8 mouse cellular contexts compared by ENCODE assay signal in genomic region chr7:44817441-44817840, GRCm38 (mm10). TPM values are rescaled to one million over a fixed set of nuclear protein-coding genes. Genes with fewer than 3 reads are reported as not detected.
DNase-seq lines count a peak whose midpoint lies in the region; ATAC-seq and TF ChIP-seq lines count a peak whose summit lies in the region.

No protein-coding gene starts in this region.

- no peak for TF ChIP-seq CTCF in lung, embryonic 14.5 days (IDR thresholded peaks at IDR 0.05; ENCODE audit: low read depth)

- no peaks in the 10 kb centered on the region for H3K27me3 ChIP-seq in lung, embryonic 14.5 days (ENCODE audit: insufficient read depth, low read length)
- no peaks in the 10 kb centered on the region for H3K27me3 ChIP-seq in forebrain, embryonic 10.5 days (ENCODE audit: poor library complexity, severe bottlenecking)
- H3K27me3 ChIP-seq in intestine, embryonic 16.5 days (replicated peaks; ENCODE audit: control insufficient read depth, insufficient read depth, low read length): no peaks in the 10 kb centered on the region
- H3K27me3 ChIP-seq in neural tube, embryonic 13.5 days: no peaks in the 10 kb centered on the region

- H3K27ac ChIP-seq in lung, embryonic 14.5 days (ENCODE audit: low read depth): peak overlapping the region; percentile 99; the same call in 1 of the 2 replicates
- H3K27ac ChIP-seq in forebrain, embryonic 10.5 days: peak overlapping the region; percentile 99
- H3K27ac ChIP-seq in intestine, embryonic 16.5 days (ENCODE audit: low read length): peak overlapping the region; percentile 98
- 0 out of 2 replicates have a peak overlapping the region, but pooled peaks have one; percentile 94 for H3K27ac ChIP-seq in neural tube, embryonic 13.5 days (replicated peaks)

- no peak for DNase-seq in lung, embryonic 14.5 days
- DNase-seq in lung, postnatal 10 days: no peak
- no peak for DNase-seq in forebrain, embryonic 10.5 days (ENCODE audit: extremely low spot score, low spot score)
- no peak for DNase-seq in urinary bladder, adult 18-20 months (ENCODE audit: low spot score in 2 of 2)
- DNase-seq in kidney, postnatal 25 days: no peak

- H3K9ac ChIP-seq in lung, embryonic 14.5 days: peak overlapping the region; percentile 98
- peak overlapping the region; percentile 95 for H3K9ac ChIP-seq in intestine, embryonic 16.5 days (ENCODE audit: low read depth, low read length)
- H3K9ac ChIP-seq in neural tube, embryonic 13.5 days: peak overlapping the region; percentile 93

- WGBS in lung, embryonic 14.5 days: 14% methylated on average over 3 of the region's 3 CpGs
- WGBS in forebrain, embryonic 10.5 days: 40% methylated on average over 3 of the region's 3 CpGs
- WGBS in intestine, embryonic 16.5 days: 17% methylated on average over 3 of the region's 3 CpGs
- 37% methylated on average over 3 of the region's 3 CpGs for WGBS in neural tube, embryonic 13.5 days

- H3K4me2 ChIP-seq in lung, embryonic 14.5 days: peak overlapping the region; percentile 89
- H3K4me2 ChIP-seq in intestine, embryonic 16.5 days (ENCODE audit: low read depth, low read length): peak overlapping the region; percentile 79
- peak overlapping the region; percentile 69 for H3K4me2 ChIP-seq in neural tube, embryonic 13.5 days

- peaks cover 14% of the 10 kb centered on the region for H3K4me1 ChIP-seq in lung, embryonic 14.5 days (ENCODE audit: insufficient read depth)
- H3K4me1 ChIP-seq in forebrain, embryonic 10.5 days: peaks cover 64% of the 10 kb centered on the region
- peaks cover 40% of the 10 kb centered on the region for H3K4me1 ChIP-seq in intestine, embryonic 16.5 days (ENCODE audit: control insufficient read depth, insufficient read depth, low read length)
- H3K4me1 ChIP-seq in neural tube, embryonic 13.5 days (replicated peaks): peaks cover 56% of the 10 kb centered on the region

- no peak for ATAC-seq in lung, embryonic 14.5 days (ENCODE audit: insufficient read depth)
- no peak for ATAC-seq in intestine, embryonic 16.5 days
- no peak for ATAC-seq in neural tube, embryonic 13.5 days (ENCODE audit: low read depth)
- no peak for ATAC-seq in granulocyte monocyte progenitor cell, adult 5-6 weeks (replicated peaks; ENCODE audit: poor library complexity, severe bottlenecking)

- peaks cover 32% of the 10 kb centered on the region for H3K36me3 ChIP-seq in lung, embryonic 14.5 days (ENCODE audit: insufficient read depth)
- peaks cover 66% of the 10 kb centered on the region for H3K36me3 ChIP-seq in forebrain, embryonic 10.5 days (replicated peaks)
- peaks cover 7% of the 10 kb centered on the region; the same call in 1 of the 2 replicates for H3K36me3 ChIP-seq in intestine, embryonic 16.5 days (ENCODE audit: control insufficient read depth, insufficient read depth, low read length)
- H3K36me3 ChIP-seq in neural tube, embryonic 13.5 days: no peaks in the 10 kb centered on the region

- peak overlapping the region; percentile 88 for H3K4me3 ChIP-seq in lung, embryonic 14.5 days (ENCODE audit: low read depth, low read length)
- H3K4me3 ChIP-seq in forebrain, embryonic 10.5 days: peak overlapping the region; percentile 90
- H3K4me3 ChIP-seq in intestine, embryonic 16.5 days (ENCODE audit: low read length): peak overlapping the region; percentile 82
- H3K4me3 ChIP-seq in neural tube, embryonic 13.5 days: peak overlapping the region; percentile 84

- no peaks in the 10 kb centered on the region for H3K9me3 ChIP-seq in lung, embryonic 14.5 days (ENCODE audit: low read depth, low read length)
- H3K9me3 ChIP-seq in forebrain, embryonic 10.5 days: no peaks in the 10 kb centered on the region
- no peaks in the 10 kb centered on the region for H3K9me3 ChIP-seq in intestine, embryonic 16.5 days (ENCODE audit: control insufficient read depth, low read length)
- no peaks in the 10 kb centered on the region for H3K9me3 ChIP-seq in neural tube, embryonic 13.5 days

RNA-seq across cellular contexts. Expression of gene Atf5, which starts 1.0 kb away (rescaled TPM):
- 3.1 TPM in 2 replicates for polyA plus RNA-seq in lung, embryonic 14.5 days (2014; fragmentation: Nextera tagmentation; extraction: Ambion mirVana)
- 3.3 and 3.6 TPM in 2 replicates for polyA plus RNA-seq in forebrain, embryonic 10.5 days (2016; fragmentation: Nextera tagmentation; extraction: Ambion mirVana)
- 4.9 and 5.5 TPM in 2 replicates for polyA plus RNA-seq in intestine, embryonic 16.5 days (2015; fragmentation: Nextera tagmentation; extraction: Ambion mirVana)
- polyA plus RNA-seq in neural tube, embryonic 13.5 days (2015; fragmentation: Nextera tagmentation; extraction: Ambion mirVana): 4.1 and 4.8 TPM in 2 replicates
- 5.6 and 8.5 TPM in 2 replicates for total RNA-seq in granulocyte monocyte progenitor cell, adult 5-6 weeks (2014; fragmentation: Nextera tagmentation)
- 3.8 and 6.8 TPM in 2 replicates for total RNA-seq in granulocyte monocyte progenitor cell, adult 5-6 weeks (2017)

RNA-seq across cellular contexts. Expression of gene Il4i1, which starts 1.3 kb away (rescaled TPM):
- 0.93 and 1.5 TPM in 2 replicates for polyA plus RNA-seq in lung, embryonic 14.5 days (2014; fragmentation: Nextera tagmentation; extraction: Ambion mirVana)
- polyA plus RNA-seq in forebrain, embryonic 10.5 days (2016; fragmentation: Nextera tagmentation; extraction: Ambion mirVana): 0.85 and 1.7 TPM in 2 replicates
- 1.5 and 1.8 TPM in 2 replicates for polyA plus RNA-seq in intestine, embryonic 16.5 days (2015; fragmentation: Nextera tagmentation; extraction: Ambion mirVana)
- 1.1 and 2.0 TPM in 2 replicates for polyA plus RNA-seq in neural tube, embryonic 13.5 days (2015; fragmentation: Nextera tagmentation; extraction: Ambion mirVana)
- total RNA-seq in granulocyte monocyte progenitor cell, adult 5-6 weeks (2014; fragmentation: Nextera tagmentation): 1.2 TPM in 1 of 2 replicates, not detected in the other
- 0.15 and 0.22 TPM in 2 replicates for total RNA-seq in granulocyte monocyte progenitor cell, adult 5-6 weeks (2017)

RNA-seq across cellular contexts. Expression of gene Nup62, which starts 1.6 kb away (rescaled TPM):
- 65.8 and 68.9 TPM in 2 replicates for polyA plus RNA-seq in lung, embryonic 14.5 days (2014; fragmentation: Nextera tagmentation; extraction: Ambion mirVana)
- 168 and 172 TPM in 2 replicates for polyA plus RNA-seq in forebrain, embryonic 10.5 days (2016; fragmentation: Nextera tagmentation; extraction: Ambion mirVana)
- 78.7 and 87.8 TPM in 2 replicates for polyA plus RNA-seq in intestine, embryonic 16.5 days (2015; fragmentation: Nextera tagmentation; extraction: Ambion mirVana)
- 51.0 and 53.0 TPM in 2 replicates for polyA plus RNA-seq in neural tube, embryonic 13.5 days (2015; fragmentation: Nextera tagmentation; extraction: Ambion mirVana)
- 81.8 and 83.0 TPM in 2 replicates for total RNA-seq in granulocyte monocyte progenitor cell, adult 5-6 weeks (2014; fragmentation: Nextera tagmentation)
- 120 and 167 TPM in 2 replicates for total RNA-seq in granulocyte monocyte progenitor cell, adult 5-6 weeks (2017)

RNA-seq across cellular contexts. Expression of gene Akt1s1, which starts 31.4 kb away (rescaled TPM):
- 61.9 and 76.9 TPM in 2 replicates for polyA plus RNA-seq in lung, embryonic 14.5 days (2014; fragmentation: Nextera tagmentation; extraction: Ambion mirVana)
- polyA plus RNA-seq in forebrain, embryonic 10.5 days (2016; fragmentation: Nextera tagmentation; extraction: Ambion mirVana): 84.3 and 84.6 TPM in 2 replicates
- 105 and 107 TPM in 2 replicates for polyA plus RNA-seq in intestine, embryonic 16.5 days (2015; fragmentation: Nextera tagmentation; extraction: Ambion mirVana)
- 89.7 and 99.0 TPM in 2 replicates for polyA plus RNA-seq in neural tube, embryonic 13.5 days (2015; fragmentation: Nextera tagmentation; extraction: Ambion mirVana)
- 18.2 and 25.0 TPM in 2 replicates for total RNA-seq in granulocyte monocyte progenitor cell, adult 5-6 weeks (2014; fragmentation: Nextera tagmentation)
- total RNA-seq in granulocyte monocyte progenitor cell, adult 5-6 weeks (2017): 22.8 and 26.5 TPM in 2 replicates

RNA-seq across cellular contexts. Expression of gene Tbc1d17, which starts 31.4 kb away (rescaled TPM):
- polyA plus RNA-seq in lung, embryonic 14.5 days (2014; fragmentation: Nextera tagmentation; extraction: Ambion mirVana): 60.1 and 73.7 TPM in 2 replicates
- polyA plus RNA-seq in forebrain, embryonic 10.5 days (2016; fragmentation: Nextera tagmentation; extraction: Ambion mirVana): 72.8 and 73.6 TPM in 2 replicates
- 73.6 and 77.9 TPM in 2 replicates for polyA plus RNA-seq in intestine, embryonic 16.5 days (2015; fragmentation: Nextera tagmentation; extraction: Ambion mirVana)
- polyA plus RNA-seq in neural tube, embryonic 13.5 days (2015; fragmentation: Nextera tagmentation; extraction: Ambion mirVana): 94.0 and 101 TPM in 2 replicates
- total RNA-seq in granulocyte monocyte progenitor cell, adult 5-6 weeks (2014; fragmentation: Nextera tagmentation): 18.1 and 22.6 TPM in 2 replicates
- total RNA-seq in granulocyte monocyte progenitor cell, adult 5-6 weeks (2017): 15.5 and 19.3 TPM in 2 replicates
